Mouse (Mus musculus) bone marrow, adult 2 months (tissue): ENCODE results near the gene Olfr800. TPM values are rescaled to one million over a fixed set of nuclear protein-coding genes. Genes with fewer than 3 reads are reported as not detected.

Experiments used
- H3K27ac ChIP-seq: fragments of 200-500 bp; 2 replicates; pipeline ENCODE4 v1.5.1; 2012; ENCODE audit warnings: low read depth, mild to moderate bottlenecking, control low read depth, inconsistent platforms, low read length; ENCODE audit not compliant: control insufficient read depth, poor library complexity, insufficient read depth
- H3K4me1 ChIP-seq: fragments of 200-500 bp; 2 replicates; pipeline ENCODE4 v1.6.1; 2011; ENCODE audit warnings: low read length; ENCODE audit not compliant: control insufficient read depth, insufficient read depth
- H3K4me3 ChIP-seq: fragments of 200-500 bp; replicated peaks from 2 replicates; pipeline ENCODE3; 2011; ENCODE audit warnings: mild to moderate bottlenecking, low read depth, low read length, control low read depth; ENCODE audit not compliant: control insufficient read depth
- CTCF ChIP-seq: fragments of 200-500 bp; IDR thresholded peaks from 2 replicates; pipeline ENCODE4 v1.5.1; 2011; ENCODE audit warnings: low read length, control low read depth; ENCODE audit not compliant: control insufficient read depth, insufficient read depth
- POLR2A ChIP-seq: fragments of 200-500 bp; IDR thresholded peaks from 2 replicates; pipeline ENCODE4 v1.6.1; 2011; ENCODE audit warnings: low read depth, mild to moderate bottlenecking, control low read depth, low read length, borderline replicate concordance; ENCODE audit not compliant: control insufficient read depth
- WGBS: fragments of 180-500 bp; shearing (Covaris S2); methylation state at CpG from one replicate; pipeline ENCODE4 v1.1.7; 2018; 5-methylcytosine and 5-hydroxymethylcytosine counted together
- polyA plus RNA-seq: library from polyadenylated mRNA; stranded (reverse); fragments of >200 nt; gene quantifications from 2 replicates; pipeline ENCODE4 v1.2.4, GENCODE M21; 2011; ENCODE audit warnings: low replicate concordance; ENCODE audit not compliant: missing spikeins, insufficient read depth, insufficient read length

Olfr800 gene
- not detected in 2 replicates for polyA plus RNA-seq

DNA sequence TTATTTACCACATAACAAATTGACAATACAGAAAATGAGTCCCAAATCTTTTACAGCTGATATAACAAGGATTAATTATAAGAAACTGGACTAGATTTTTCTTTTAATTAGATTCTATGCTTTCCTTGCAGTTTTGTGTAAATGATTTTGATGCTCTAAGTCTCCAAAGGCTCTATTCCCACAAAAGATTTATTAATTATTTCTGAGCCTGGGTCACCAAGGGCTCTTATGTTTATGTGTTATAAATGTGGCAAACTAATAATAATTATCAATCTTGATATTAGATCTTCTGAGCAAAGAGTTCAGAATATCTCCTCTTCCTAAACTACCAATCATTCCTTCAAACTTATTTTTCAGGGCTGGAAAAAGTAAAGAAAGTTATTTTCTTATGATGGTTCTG is at the start of gene Olfr800:
Gene Olfr800 (plus strand): TSS at position 301 of the 400 bp plus-strand sequence.
- Histone ChIP-seq H3K4me1 (no peaks in the 10 kb centered on the region), H3K4me3 (no peak within 1 kb of the TSS), H3K27ac (no peak within 1 kb of the TSS)
- no peak for TF ChIP-seq POLR2A
- no peak for TF ChIP-seq CTCF

DNA sequence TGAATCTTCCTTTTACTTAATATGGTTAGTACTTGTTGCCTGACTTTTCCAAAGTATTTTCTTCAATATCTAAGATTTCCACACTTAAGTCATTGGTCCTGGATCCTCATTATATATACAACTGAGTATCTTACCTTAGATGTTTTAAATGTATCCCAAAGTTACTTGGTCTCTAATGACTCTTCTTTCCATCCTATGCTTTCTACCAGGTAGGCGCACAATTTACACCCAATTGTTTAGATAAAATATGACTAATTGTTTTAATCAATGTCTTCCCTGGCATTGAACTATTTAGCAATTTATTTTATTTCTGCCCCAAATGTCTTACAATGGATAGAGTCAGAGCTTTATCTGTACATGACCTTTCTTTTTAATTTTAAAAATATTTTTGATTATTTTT is 45.0 kb upstream of the Olfr800 start, which contains the start of gene Olfr796:
Gene Olfr796 (minus strand): TSS at position 101 of the 400 bp plus-strand sequence.
- Histone ChIP-seq H3K4me3 (no peak within 1 kb of the TSS), H3K4me1 (no peaks in the 10 kb centered on the region), H3K27ac (no peak within 1 kb of the TSS)
- TF ChIP-seq POLR2A: no peak
- 82% methylated on average over 1 of the region's 1 CpGs for WGBS

DNA sequence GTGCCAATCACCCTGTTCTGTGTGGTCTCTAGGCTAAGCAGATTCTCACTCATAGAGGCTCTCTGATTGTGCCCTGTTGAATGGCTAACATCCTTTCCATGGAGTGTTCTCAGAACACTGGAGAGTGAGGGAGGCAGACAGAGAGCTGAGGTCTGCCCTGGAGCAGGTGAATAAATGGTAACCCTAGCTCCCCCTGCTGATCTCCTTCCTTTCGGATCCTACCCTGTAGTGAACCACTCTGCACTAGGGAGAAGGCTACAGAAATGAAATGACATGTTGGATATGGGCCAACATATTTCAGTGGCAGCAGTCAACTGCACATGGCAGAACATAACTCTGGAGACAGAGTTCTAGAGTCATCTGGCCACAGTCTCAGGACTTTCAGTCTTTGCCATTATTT is 35.8 kb upstream of the Olfr800 start:
- Histone ChIP-seq H3K4me3 (no peak overlapping the region), H3K4me1 (no peaks in the 10 kb centered on the region), H3K27ac (no peak overlapping the region)
- 21% methylated on average over 1 of the region's 1 CpGs for WGBS
- TF ChIP-seq POLR2A: no peak
- TF ChIP-seq CTCF: no peak

DNA sequence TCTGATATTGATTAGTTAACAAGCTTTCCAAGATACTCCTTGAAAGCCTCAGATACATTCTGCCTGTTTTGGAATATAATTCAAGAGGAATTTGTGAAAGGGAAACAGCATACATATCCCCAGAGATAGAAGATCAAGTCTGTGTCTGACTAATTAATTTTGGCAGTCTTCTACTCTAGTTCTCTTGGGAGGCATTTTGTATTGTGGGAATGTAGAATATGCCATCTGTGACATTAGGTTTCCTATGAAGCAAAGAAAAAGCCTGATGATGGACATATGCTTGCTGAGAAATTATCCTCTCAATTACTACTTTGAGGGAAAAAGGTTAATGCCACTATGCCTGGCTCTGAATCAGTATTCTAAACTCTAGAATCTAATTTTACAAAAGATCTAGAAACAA is 34.2 kb upstream of the Olfr800 start:
- no peak overlapping the region for H3K4me3 ChIP-seq
- TF ChIP-seq CTCF: no peak
- no peak for TF ChIP-seq POLR2A
- H3K27ac ChIP-seq: no peak overlapping the region
- H3K4me1 ChIP-seq: no peaks in the 10 kb centered on the region

- TF ChIP-seq POLR2A: no peak
- TF ChIP-seq CTCF: no peak
- Histone ChIP-seq H3K4me3 (no peak within 1 kb of the TSS), H3K4me1 (no peaks in the 10 kb centered on the region), H3K27ac (no peak within 1 kb of the TSS)
- 70% methylated on average over 1 of the region's 1 CpGs for WGBS
Observed at GRCm38 (mm10) chr10:129627834-129628233, 29.7 kb upstream of the Olfr800 start, which contains the start of gene Olfr798. TSS of gene Olfr798 (minus strand) at chr10:129627934.

DNA sequence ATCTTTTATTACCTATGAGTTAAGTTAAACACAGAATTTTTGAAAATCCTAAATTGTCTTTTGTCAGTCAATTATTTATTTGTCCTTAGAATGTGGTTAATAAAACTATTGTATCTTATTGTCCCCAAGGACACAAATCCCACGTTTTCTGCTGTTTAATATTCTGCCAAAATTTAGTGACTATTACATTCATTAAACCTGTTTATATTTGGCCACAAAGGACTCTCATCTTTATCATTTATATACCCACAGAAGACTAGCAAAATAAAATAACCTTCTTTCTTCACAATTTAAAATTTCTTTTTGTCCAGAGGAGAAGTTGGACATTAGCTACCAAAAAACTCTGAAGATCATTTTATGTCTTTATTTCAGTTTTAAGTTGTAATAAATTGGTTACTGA is 20.3 kb upstream of the Olfr800 start, which contains the start of gene Olfr799:
Gene Olfr799 (plus strand): TSS at position 301 of the 400 bp plus-strand sequence.
- TF ChIP-seq CTCF (no peak), POLR2A (no peak)
- no peaks in the 10 kb centered on the region for H3K4me1 ChIP-seq
- H3K27ac ChIP-seq: no peak within 1 kb of the TSS
- no peak within 1 kb of the TSS for H3K4me3 ChIP-seq
- WGBS: 26% methylated on average over 1 of the region's 1 CpGs

- no peaks in the 10 kb centered on the region for H3K4me1 ChIP-seq
- H3K4me3 ChIP-seq: no peak overlapping the region
- WGBS: 75% methylated on average over 1 of the region's 1 CpGs
- TF ChIP-seq CTCF (no peak), POLR2A (no peak)
- H3K27ac ChIP-seq: no peak overlapping the region
Observed at GRCm38 (mm10) chr10:129651763-129652162, 5.7 kb upstream of the Olfr800 start.

DNA sequence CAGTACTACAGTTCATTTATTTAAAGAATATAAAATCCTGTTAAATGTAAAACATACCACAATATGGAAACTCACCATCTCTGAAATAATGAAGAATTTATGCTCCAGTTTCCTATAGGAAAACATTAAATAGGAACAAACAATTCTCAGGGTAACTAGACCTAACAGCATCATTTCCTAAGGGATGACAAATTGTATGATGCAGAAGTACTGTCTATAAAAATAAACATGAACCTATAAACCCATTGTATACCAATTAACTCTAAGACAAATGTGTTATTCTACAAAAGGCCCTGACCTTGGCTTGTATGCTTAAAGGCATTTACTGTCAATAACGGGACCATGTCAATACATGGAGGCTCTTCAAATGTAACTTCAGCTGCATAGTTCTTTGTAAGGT is 16.3 kb downstream of the Olfr800 start, which contains the start of gene Olfr801:
Gene Olfr801 (minus strand): TSS at position 101 of the 400 bp plus-strand sequence.
- TF ChIP-seq CTCF (no peak), POLR2A (no peak)
- Histone ChIP-seq H3K27ac (no peak within 1 kb of the TSS), H3K4me3 (no peak within 1 kb of the TSS), H3K4me1 (no peaks in the 10 kb centered on the region)
- WGBS: 67% methylated on average over 1 of the region's 1 CpGs

GRCm38 (mm10) chr10:129688069-129688468 is 30.6 kb downstream of the Olfr800 start, which contains the start of gene Olfr802:
TSS of gene Olfr802 (minus strand) at chr10:129688169.
- Histone ChIP-seq H3K4me1 (no peaks in the 10 kb centered on the region), H3K4me3 (no peak within 1 kb of the TSS), H3K27ac (no peak within 1 kb of the TSS)
- TF ChIP-seq POLR2A (no peak), CTCF (no peak)
- 65% methylated on average over 1 of the region's 1 CpGs for WGBS
